Mouse (Mus musculus) forebrain, embryonic 15.5 days (tissue): ENCODE data around the gene Mrpl4. TPM values are rescaled to one million over a fixed set of nuclear protein-coding genes. Genes with fewer than 3 reads are reported as not detected.
"Not testable (repeated sequence)": the region's sequence is repeated elsewhere in the genome, so short reads cannot be mapped to it uniquely, and the experiment has no call there.

Source experiments
- ATAC-seq: fragments of 200-750 bp; cut with Nextera tagmentation; replicated peaks from 2 replicates; pipeline ENCODE4 v1.8.0; 2017; ENCODE audit warnings: mild to moderate bottlenecking, moderate TSS enrichment, moderate library complexity
- H3K27ac ChIP-seq: fragments of 300-500 bp; sonication (generic); replicated peaks from 2 replicates; pipeline ENCODE4 v1.5.1; 2015; ENCODE audit warnings: mild to moderate bottlenecking, inconsistent platforms
- H3K27me3 ChIP-seq: fragments of 300-500 bp; sonication (generic); 2 replicates; pipeline ENCODE4 v1.6.1; 2015; ENCODE audit warnings: inconsistent platforms
- H3K36me3 ChIP-seq: fragments of 300-500 bp; sonication (generic); 2 replicates; pipeline ENCODE4 v1.6.1; 2015; ENCODE audit warnings: mild to moderate bottlenecking, inconsistent platforms
- H3K4me1 ChIP-seq: fragments of 300-500 bp; sonication (generic); 2 replicates; pipeline ENCODE4 v1.6.1; 2015; ENCODE audit warnings: inconsistent platforms
- H3K4me2 ChIP-seq: fragments of 300-500 bp; sonication (generic); replicated peaks from 2 replicates; pipeline ENCODE4 v1.6.1; 2015; ENCODE audit warnings: mild to moderate bottlenecking, inconsistent platforms
- H3K4me3 ChIP-seq: fragments of 300-500 bp; sonication (generic); 2 replicates; pipeline ENCODE4 v1.5.1; 2015; ENCODE audit warnings: mild to moderate bottlenecking, inconsistent platforms
- H3K9ac ChIP-seq: fragments of 300-500 bp; sonication (generic); replicated peaks from 2 replicates; pipeline ENCODE4 v1.6.1; 2015; ENCODE audit warnings: mild to moderate bottlenecking, inconsistent platforms
- H3K9me3 ChIP-seq: fragments of 300-500 bp; sonication (generic); 2 replicates; pipeline ENCODE4 v1.6.1; 2016; ENCODE audit warnings: inconsistent platforms
- WGBS: fragments of 180-500 bp; shearing (Covaris S2); methylation state at CpG from one replicate; pipeline ENCODE4 v1.1.7; 2015; ENCODE audit warnings: mixed read lengths; 5-methylcytosine and 5-hydroxymethylcytosine counted together
- polyA plus RNA-seq: library from polyadenylated mRNA; unstranded; fragments of >200 nt; fragmentation: Nextera tagmentation; extraction: Ambion mirVana; gene quantifications from 2 replicates; pipeline ENCODE4 v1.2.1, GENCODE M21; 2015

Gene Mrpl4
- polyA plus RNA-seq, 1 experiment from 2014 or later: 115 TPM

GRCm38 (mm10) chr9:20991587-20991986 lies 11.0 kb upstream of the Mrpl4 start:
- no peak overlapping the region for H3K27ac ChIP-seq
- 100% methylated on average over 4 of the region's 4 CpGs for WGBS
- H3K36me3 ChIP-seq: no peaks in the 10 kb centered on the region
- no peak overlapping the region for H3K4me3 ChIP-seq
- no peaks in the 10 kb centered on the region for H3K4me1 ChIP-seq
- H3K9me3 ChIP-seq: no peaks in the 10 kb centered on the region
- no peak overlapping the region for H3K4me2 ChIP-seq
- no peak for ATAC-seq
- no peaks in the 10 kb centered on the region; the same call in 1 of the 2 replicates for H3K27me3 ChIP-seq
- H3K9ac ChIP-seq: no peak overlapping the region

GRCm38 (mm10) chr9:20993165-20993898 lies 9.2 kb upstream of the Mrpl4 start:
- Histone ChIP-seq H3K4me2 (no peak overlapping the region), H3K9me3 (no peaks in the 10 kb centered on the region), H3K4me3 (no peak overlapping the region), H3K27me3 (no peaks in the 10 kb centered on the region; the same call in 1 of the 2 replicates), H3K4me1 (no peaks in the 10 kb centered on the region), H3K27ac (no peak overlapping the region), H3K36me3 (no peaks in the 10 kb centered on the region), H3K9ac (no peak overlapping the region)
- WGBS: 58% methylated on average over 5 of the region's 5 CpGs
- ATAC-seq: no peak

- no peak overlapping the region for H3K27ac ChIP-seq
- no peaks in the 10 kb centered on the region for H3K4me1 ChIP-seq
- no peak overlapping the region for H3K4me2 ChIP-seq
- H3K4me3 ChIP-seq: no peak overlapping the region
- WGBS: 67% methylated on average over 3 of the region's 3 CpGs
- no peak for ATAC-seq
- no peaks in the 10 kb centered on the region for H3K27me3 ChIP-seq
- H3K9ac ChIP-seq: no peak overlapping the region
- H3K9me3 ChIP-seq: no peaks in the 10 kb centered on the region
- H3K36me3 ChIP-seq: no peaks in the 10 kb centered on the region
Measured at GRCm38 (mm10) chr9:20995069-20995468, 7.5 kb upstream of the Mrpl4 start.

- ATAC-seq: no peak
- no peaks in the 10 kb centered on the region for H3K36me3 ChIP-seq
- H3K4me3 ChIP-seq: no peak overlapping the region
- 94% methylated on average over 8 of the region's 8 CpGs for WGBS
- no peaks in the 10 kb centered on the region for H3K9me3 ChIP-seq
- no peak overlapping the region for H3K9ac ChIP-seq
- no peaks in the 10 kb centered on the region; the same call in 1 of the 2 replicates for H3K4me1 ChIP-seq
- H3K4me2 ChIP-seq: no peak overlapping the region
- no peaks in the 10 kb centered on the region for H3K27me3 ChIP-seq
- no peak overlapping the region for H3K27ac ChIP-seq
Measured at GRCm38 (mm10) chr9:20997065-20997464, 5.5 kb upstream of the Mrpl4 start.

- not testable (repeated sequence) for H3K9me3 ChIP-seq, H3K4me2 ChIP-seq, H3K4me1 ChIP-seq, H3K9ac ChIP-seq, H3K27ac ChIP-seq, H3K36me3 ChIP-seq, ATAC-seq, H3K27me3 ChIP-seq, H3K4me3 ChIP-seq
- 80% methylated on average over 1 of the region's 1 CpGs for WGBS
Measured at GRCm38 (mm10) chr9:20998337-20998736, 4.2 kb upstream of the Mrpl4 start.

GRCm38 (mm10) chr9:21000811-21001210 lies 1.7 kb upstream of the Mrpl4 start:
- H3K4me1 ChIP-seq: peaks cover 12% of the 10 kb centered on the region
- H3K27me3 ChIP-seq: no peaks in the 10 kb centered on the region
- no peak overlapping the region for H3K4me3 ChIP-seq
- no peak overlapping the region for H3K4me2 ChIP-seq
- H3K9ac ChIP-seq: no peak overlapping the region
- H3K27ac ChIP-seq: no peak overlapping the region
- peaks cover 8% of the 10 kb centered on the region for H3K36me3 ChIP-seq
- no peak for ATAC-seq
- H3K9me3 ChIP-seq: no peaks in the 10 kb centered on the region

GRCm38 (mm10) chr9:21001651-21002200 lies 812 bp upstream of the Mrpl4 start:
- H3K27ac ChIP-seq: no peak overlapping the region
- H3K4me2 ChIP-seq: peak overlapping the region; percentile 81; the same call in 1 of the 2 replicates

GRCm38 (mm10) chr9:21002270-21002626 lies 290 bp upstream of the Mrpl4 start:
- 11% methylated on average over 7 of the region's 7 CpGs for WGBS
- H3K27me3 ChIP-seq: no peaks in the 10 kb centered on the region
- H3K4me3 ChIP-seq: peak overlapping the region; percentile 87
- H3K9ac ChIP-seq: peak overlapping the region; percentile 87
- H3K4me1 ChIP-seq: peaks cover 12% of the 10 kb centered on the region
- peaks cover 20% of the 10 kb centered on the region for H3K36me3 ChIP-seq
- peak overlapping the region; percentile 86 for H3K27ac ChIP-seq
- H3K9me3 ChIP-seq: no peaks in the 10 kb centered on the region
- ATAC-seq: peak; percentile 53; the same call in 1 of the 2 replicates
- H3K4me2 ChIP-seq: peak overlapping the region; percentile 81

More at GRCm38 (mm10) chr9:21001651-21002200, 812 bp upstream of the Mrpl4 start:
- Histone ChIP-seq H3K36me3 (peaks cover 15% of the 10 kb centered on the region), H3K4me1 (peaks cover 12% of the 10 kb centered on the region), H3K27me3 (no peaks in the 10 kb centered on the region), H3K9me3 (no peaks in the 10 kb centered on the region), H3K4me3 (no peak overlapping the region), H3K9ac (no peak overlapping the region)
- no peak for ATAC-seq
- 77% methylated on average over 6 of the region's 6 CpGs for WGBS

- 94% methylated on average over 10 of the region's 10 CpGs for WGBS
- Histone ChIP-seq H3K27me3 (no peaks in the 10 kb centered on the region), H3K9ac (no peak overlapping the region), H3K4me3 (no peak overlapping the region), H3K4me2 (no peak overlapping the region), H3K4me1 (peaks cover 8% of the 10 kb centered on the region), H3K9me3 (no peaks in the 10 kb centered on the region), H3K27ac (no peak overlapping the region), H3K36me3 (peaks cover 40% of the 10 kb centered on the region)
- ATAC-seq: no peak
Measured at GRCm38 (mm10) chr9:21007313-21007952, 4.9 kb downstream of the Mrpl4 start.

- no peak for ATAC-seq
- H3K9ac ChIP-seq: no peak overlapping the region
Measured at GRCm38 (mm10) chr9:21008007-21008406, 5.5 kb downstream of the Mrpl4 start.

GRCm38 (mm10) chr9:21010362-21010761 lies 7.8 kb downstream of the Mrpl4 start:
- Histone ChIP-seq H3K9ac (no peak overlapping the region), H3K36me3 (peaks cover 36% of the 10 kb centered on the region), H3K9me3 (no peaks in the 10 kb centered on the region), H3K4me3 (no peak overlapping the region), H3K4me2 (no peak overlapping the region), H3K27me3 (peaks cover 16% of the 10 kb centered on the region), H3K4me1 (peaks cover 4% of the 10 kb centered on the region), H3K27ac (no peak overlapping the region)
- WGBS: 60% methylated on average over 2 of the region's 2 CpGs
- ATAC-seq: no peak

More at GRCm38 (mm10) chr9:21008007-21008406, 5.5 kb downstream of the Mrpl4 start:
- WGBS: 83% methylated on average over 7 of the region's 7 CpGs
- Histone ChIP-seq H3K4me2 (no peak overlapping the region), H3K9me3 (no peaks in the 10 kb centered on the region), H3K4me3 (no peak overlapping the region), H3K4me1 (peaks cover 7% of the 10 kb centered on the region), H3K27ac (no peak overlapping the region), H3K36me3 (peaks cover 40% of the 10 kb centered on the region), H3K27me3 (no peaks in the 10 kb centered on the region)

- not testable (repeated sequence) for H3K4me3 ChIP-seq, H3K4me2 ChIP-seq, H3K9ac ChIP-seq, H3K27ac ChIP-seq, H3K9me3 ChIP-seq, ATAC-seq
- peaks cover 10% of the 10 kb centered on the region for H3K4me1 ChIP-seq
- 72% methylated on average over 9 of the region's 9 CpGs for WGBS
- H3K36me3 ChIP-seq: peaks cover 30% of the 10 kb centered on the region
- H3K27me3 ChIP-seq: peaks cover 23% of the 10 kb centered on the region
Measured at GRCm38 (mm10) chr9:21010939-21011541, 8.5 kb downstream of the Mrpl4 start.
